Mouse (Mus musculus) layer of hippocampus, adult 9-10 months (tissue): ENCODE data around the gene Krt78.
"Not testable (repeated sequence)": the region's sequence is repeated elsewhere in the genome, so short reads cannot be mapped to it uniquely, and the experiment has no call there.

Experiments
- DNase-seq: peaks from one replicate; pipeline ENCODE4 v3.0.0; 2022; ENCODE audit warnings: low spot score

Gene Krt78

GRCm38 (mm10) chr15:101954187-101954586 lies at the start of gene Krt78:
Gene Krt78, minus strand, starts transcription at chr15:101954287.
- DNase-seq, result no peak

- DNase-seq, result no peak
Measured at GRCm38 (mm10) chr15:102003516-102003915, 49.4 kb upstream of the Krt78 start.

- DNase-seq, result no peak
Measured at GRCm38 (mm10) chr15:102002646-102003488, 48.8 kb upstream of the Krt78 start.

DNA sequence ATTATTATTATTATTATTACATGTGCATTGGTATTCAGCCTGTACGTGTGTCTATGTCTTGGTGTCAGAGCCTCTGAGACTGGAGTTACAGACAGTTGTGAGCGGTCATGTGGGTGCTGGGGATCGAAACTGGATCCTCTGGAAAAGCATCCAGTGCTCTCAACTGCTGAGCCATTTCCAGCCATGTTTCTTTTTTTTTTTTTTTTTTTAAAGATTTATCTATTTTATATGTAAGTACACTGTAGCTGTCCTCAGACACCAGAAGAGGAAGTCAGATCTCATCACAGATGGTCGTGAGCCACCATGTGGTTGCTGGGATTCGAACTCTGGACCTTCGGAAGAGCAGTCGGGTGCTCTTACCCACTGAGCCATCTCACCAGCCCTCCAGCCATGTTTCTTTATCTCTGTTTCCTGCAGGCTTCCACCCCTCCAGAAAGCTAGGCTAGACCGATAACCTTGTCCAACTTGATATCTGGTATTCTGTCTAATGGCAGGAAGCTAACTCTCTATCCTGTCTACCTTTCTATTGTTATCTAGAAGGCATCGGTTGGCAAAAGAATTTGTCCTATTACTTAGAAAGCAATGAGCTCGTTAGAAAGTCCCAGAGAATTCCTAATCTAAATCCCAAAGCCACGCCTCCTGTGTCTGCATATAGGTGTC lies 45.7 kb upstream of the Krt78 start:
- no peak for DNase-seq

DNA sequence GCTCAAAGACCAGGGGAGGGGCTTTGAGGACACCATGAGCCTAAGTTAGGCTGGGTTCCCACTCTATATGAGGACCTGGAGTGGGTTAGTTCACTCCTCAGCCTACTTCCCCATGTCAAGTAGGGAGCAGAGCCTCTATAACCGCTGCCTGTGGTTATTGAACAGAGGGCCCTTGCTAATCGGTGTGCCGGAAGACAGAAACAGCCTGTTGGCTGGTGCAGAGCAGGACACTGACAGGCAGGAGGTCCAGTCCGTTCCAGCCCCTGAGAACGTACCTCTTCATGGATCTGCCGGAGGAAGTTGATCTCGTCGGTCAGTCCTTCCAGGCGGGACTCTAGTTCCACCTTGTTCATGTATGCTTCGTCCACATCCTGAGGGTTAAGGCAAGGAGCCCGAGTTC lies 45.1 kb upstream of the Krt78 start:
- no peak for DNase-seq

DNA sequence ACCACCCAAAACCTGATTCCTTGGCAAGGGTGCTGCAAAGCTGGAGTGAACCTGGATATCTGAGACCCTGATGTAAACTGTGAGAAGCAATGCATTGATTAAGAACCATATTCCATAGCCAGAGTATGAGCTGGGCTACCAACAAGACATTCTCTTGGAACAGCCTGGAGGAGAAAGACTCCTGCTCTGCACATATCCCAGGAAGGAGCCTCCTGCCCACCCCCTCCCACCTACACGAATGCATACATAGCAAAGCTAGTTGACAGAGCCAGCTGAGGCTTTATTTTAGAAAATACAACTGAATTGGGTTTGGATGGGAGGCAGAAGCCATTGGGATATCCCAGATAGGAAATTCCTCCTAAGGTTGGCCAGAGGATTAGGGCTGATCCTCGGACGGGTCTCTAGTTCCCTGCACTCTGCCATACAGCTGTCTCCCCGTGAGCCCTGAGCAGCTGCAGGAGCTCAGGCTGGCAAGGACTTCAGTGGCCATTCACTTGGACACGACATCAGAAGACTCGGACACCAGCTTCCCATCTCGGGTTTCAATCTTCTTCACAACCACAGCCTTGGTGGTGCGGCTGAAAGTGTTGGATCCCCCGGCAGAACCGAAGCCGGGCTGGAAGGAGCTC lies 42.5 kb upstream of the Krt78 start:
- not testable (repeated sequence) for DNase-seq

GRCm38 (mm10) chr15:101995484-101996236 lies 41.6 kb upstream of the Krt78 start:
- no peak for DNase-seq

DNA sequence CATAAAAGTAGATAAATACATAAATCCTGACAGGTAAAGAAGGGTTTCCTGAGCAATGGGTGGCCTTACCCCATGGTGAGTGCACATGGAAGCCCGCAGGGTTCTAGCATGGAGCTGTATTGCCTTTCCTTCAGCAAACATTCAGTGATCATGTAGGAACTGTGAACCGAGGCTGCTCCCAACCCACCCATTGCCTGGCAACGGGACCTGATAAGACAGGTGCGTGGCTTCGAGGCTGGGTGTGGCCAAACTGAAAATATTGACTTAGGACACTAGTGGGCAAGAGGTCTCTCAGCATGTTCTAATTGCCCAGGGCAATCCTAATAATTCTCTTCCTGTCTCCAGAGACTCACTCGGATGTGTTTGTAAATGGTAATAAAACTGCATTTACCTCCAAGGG lies 40.3 kb upstream of the Krt78 start:
- no peak for DNase-seq

GRCm38 (mm10) chr15:101990946-101991345 lies 36.9 kb upstream of the Krt78 start:
- no peak for DNase-seq

GRCm38 (mm10) chr15:101988714-101989113 lies 34.6 kb upstream of the Krt78 start:
- DNase-seq, result no peak

DNA sequence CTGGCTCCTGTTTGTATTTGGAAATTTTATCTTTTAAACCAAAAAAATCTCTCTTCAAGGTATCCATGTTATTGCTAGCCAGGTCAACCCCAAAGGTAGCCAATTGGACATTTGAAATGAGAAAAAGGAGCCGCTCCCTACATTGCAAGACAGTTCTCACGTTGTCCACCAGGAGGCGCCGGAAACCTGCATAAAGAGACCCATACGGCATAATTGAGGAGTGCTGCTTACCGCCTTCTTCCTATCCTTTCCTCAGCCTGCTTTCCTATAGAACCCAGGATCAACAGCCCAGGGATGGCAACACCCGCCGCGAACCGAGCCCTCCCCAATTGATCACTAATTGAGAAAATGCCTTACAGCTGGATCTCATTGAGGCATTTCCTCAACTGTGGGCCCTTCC lies 34.0 kb upstream of the Krt78 start:
- peak; percentile 85 for DNase-seq

- DNase-seq, result no peak
Measured at GRCm38 (mm10) chr15:101984746-101985145, 30.7 kb upstream of the Krt78 start.

DNA sequence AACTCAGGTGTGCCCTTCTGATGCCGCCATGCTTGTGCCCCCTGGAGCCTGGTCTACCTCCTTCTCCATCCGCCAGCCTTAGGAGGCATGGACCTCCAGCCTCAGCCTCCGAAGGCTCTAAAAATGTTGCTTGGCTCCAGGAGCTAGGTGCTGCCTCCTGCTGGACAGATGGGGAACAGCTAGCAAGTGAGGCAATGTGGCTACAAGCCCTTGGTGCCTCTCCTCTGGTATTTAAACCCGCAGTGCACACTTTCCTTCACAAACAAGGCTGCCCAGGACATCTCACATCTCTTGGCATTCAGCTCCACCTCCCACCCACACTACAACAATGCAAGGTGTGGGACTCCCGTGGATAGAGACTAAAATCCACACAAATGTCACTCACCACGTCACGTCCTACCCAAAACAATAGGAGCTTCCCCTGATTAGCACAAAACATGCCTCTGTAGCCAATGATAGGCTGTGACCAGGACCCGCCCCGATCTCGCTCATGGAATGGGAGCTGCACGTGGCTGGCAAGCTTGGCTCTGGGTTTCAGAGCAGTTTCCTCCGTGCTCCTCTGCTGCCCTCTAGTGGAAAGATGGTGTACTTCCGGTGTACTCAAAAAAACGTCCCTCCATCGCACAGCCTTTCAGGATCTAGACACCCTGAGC lies 30.0 kb upstream of the Krt78 start:
- DNase-seq, result peak; percentile 93

- DNase-seq, result no peak
Measured at GRCm38 (mm10) chr15:101983315-101983948, 29.3 kb upstream of the Krt78 start.

- DNase-seq, result no peak
Measured at GRCm38 (mm10) chr15:101980849-101981248, 26.8 kb upstream of the Krt78 start.

- DNase-seq, result peak; percentile 42
Measured at GRCm38 (mm10) chr15:101977043-101977726, 23.1 kb upstream of the Krt78 start.

- no peak for DNase-seq
Measured at GRCm38 (mm10) chr15:101976641-101977040, 22.6 kb upstream of the Krt78 start.

DNA sequence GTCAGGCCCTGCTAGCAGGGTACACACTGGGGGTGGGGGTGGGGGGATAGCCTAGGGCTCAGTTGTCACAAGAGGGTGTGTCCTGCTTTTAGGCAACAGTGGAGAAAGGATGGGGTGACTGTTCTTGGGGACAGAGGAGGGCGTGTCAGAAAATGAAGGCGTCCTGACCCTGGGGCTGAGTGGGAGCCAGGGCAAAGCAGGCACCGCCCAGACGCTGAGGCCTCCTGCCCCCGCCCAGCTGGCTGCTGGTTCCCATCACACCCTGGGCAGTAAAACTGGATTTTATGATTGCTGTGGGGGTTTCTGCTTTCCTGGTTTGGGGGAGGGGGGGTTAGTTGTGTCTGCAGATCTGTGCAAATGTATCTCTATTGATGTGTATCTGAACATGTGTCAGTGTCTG lies 21.9 kb upstream of the Krt78 start:
- DNase-seq, result no peak

DNA sequence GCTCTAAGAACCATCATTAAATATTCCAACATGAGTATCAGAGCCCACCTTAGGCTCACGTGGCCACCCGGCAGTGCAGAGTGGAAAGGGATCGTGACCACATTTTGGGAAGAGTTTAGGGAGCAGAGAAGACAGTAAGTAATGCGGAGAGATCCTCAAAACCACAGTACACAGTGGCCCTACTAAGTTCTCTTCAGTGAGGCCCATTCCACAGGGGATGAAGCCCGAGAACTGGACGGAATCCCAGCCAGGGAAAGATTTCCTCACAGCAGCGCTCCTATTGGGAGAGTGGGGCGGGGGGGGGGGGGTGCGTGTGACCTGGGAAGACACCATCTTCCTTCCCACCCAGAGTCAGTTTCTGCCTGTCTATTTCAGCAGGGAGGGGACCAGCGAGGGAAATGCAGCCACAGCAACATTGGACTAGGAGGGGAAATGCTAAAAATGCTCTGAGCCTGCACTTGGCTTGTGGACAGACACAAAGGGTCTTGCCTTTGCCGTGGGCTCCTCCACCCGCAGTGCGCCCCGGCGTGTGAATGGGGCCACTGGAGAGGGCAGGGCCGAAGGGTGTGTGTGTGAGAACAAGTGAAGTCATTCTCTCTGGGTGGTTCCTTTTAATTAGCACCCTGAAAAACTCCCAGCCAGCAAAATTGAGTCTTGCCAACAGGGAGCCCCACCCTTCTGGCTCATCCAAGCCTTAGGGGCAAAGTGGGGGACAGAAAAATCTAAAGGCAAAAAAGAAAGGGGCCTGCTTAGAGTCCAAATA lies 20.2 kb upstream of the Krt78 start:
- DNase-seq, result no peak
